Mouse (Mus musculus): ENCODE results near the gene Pcyt2.

- no peak for TF ChIP-seq POLR2AphosphoS2 (IDR thresholded peaks at IDR 0.05; ENCODE audit: insufficient read length, low read depth)
- no peak for TF ChIP-seq POLR2A (IDR thresholded peaks at IDR 0.05; ENCODE audit: insufficient read length, low read depth)
- TF ChIP-seq MAX (IDR thresholded peaks at IDR 0.05; ENCODE audit: low read depth): no peak
Measured at GRCm38 (mm10) chr11:120628601-120629340, 11.0 kb upstream of the Pcyt2 start.
